Mouse (Mus musculus): Measurements from ENCODE around the gene Ess2. TPM values are rescaled to one million over a fixed set of nuclear protein-coding genes. Genes with fewer than 3 reads are reported as not detected.

Ess2 gene
- polyA plus RNA-seq, 1 experiment from 2014 or later, result 48.9 TPM

Other genes starting within 250 kb of the Ess2 start
- 42.0 and 45.2 TPM in 2 replicates for gene Med15, start 178.5 kb downstream of the Ess2 start, polyA plus RNA-seq (2015; fragmentation: Nextera tagmentation; extraction: Ambion mirVana)
- gene Klhl22, start 151.7 kb downstream of the Ess2 start, polyA plus RNA-seq (2015; fragmentation: Nextera tagmentation; extraction: Ambion mirVana), result 53.4 and 55.6 TPM in 2 replicates
- 0.76 and 1.1 TPM in 2 replicates for gene Scarf2, start 114.1 kb downstream of the Ess2 start, polyA plus RNA-seq (2015; fragmentation: Nextera tagmentation; extraction: Ambion mirVana)
- 0.27 and 0.55 TPM in 2 replicates for gene B830017H08Rik, start 78.2 kb downstream of the Ess2 start, polyA plus RNA-seq (2015; fragmentation: Nextera tagmentation; extraction: Ambion mirVana)
- gene Car15, start 73.0 kb downstream of the Ess2 start, polyA plus RNA-seq (2015; fragmentation: Nextera tagmentation; extraction: Ambion mirVana), result 4.5 and 6.1 TPM in 2 replicates
- gene Gm20518, start 19.7 kb downstream of the Ess2 start, polyA plus RNA-seq (2015; fragmentation: Nextera tagmentation; extraction: Ambion mirVana), result 0.35 and 0.49 TPM in 2 replicates
- gene Tssk1, start 17.1 kb downstream of the Ess2 start, polyA plus RNA-seq (2015; fragmentation: Nextera tagmentation; extraction: Ambion mirVana), result 0.05 TPM in 2 replicates
- 85.6 and 101 TPM in 2 replicates for gene Dgcr2, start 12.8 kb downstream of the Ess2 start, polyA plus RNA-seq (2015; fragmentation: Nextera tagmentation; extraction: Ambion mirVana)
- gene Tssk2, start 12.7 kb downstream of the Ess2 start, polyA plus RNA-seq (2015; fragmentation: Nextera tagmentation; extraction: Ambion mirVana), result not detected in 2 replicates
- 0.32 TPM in 1 of 2 replicates, not detected in the other for gene Gsc2, start 3.7 kb upstream of the Ess2 start, polyA plus RNA-seq (2015; fragmentation: Nextera tagmentation; extraction: Ambion mirVana)
- gene Slc25a1, start 16.9 kb upstream of the Ess2 start, polyA plus RNA-seq (2015; fragmentation: Nextera tagmentation; extraction: Ambion mirVana), result 104 and 118 TPM in 2 replicates
- gene Vpreb2, start 69.1 kb upstream of the Ess2 start, polyA plus RNA-seq (2015; fragmentation: Nextera tagmentation; extraction: Ambion mirVana), result not detected in 2 replicates
- 164 and 168 TPM in 2 replicates for gene Dgcr6, start 141.5 kb upstream of the Ess2 start, polyA plus RNA-seq (2015; fragmentation: Nextera tagmentation; extraction: Ambion mirVana)
- 3.7 and 6.3 TPM in 2 replicates for gene Prodh, start 178.9 kb upstream of the Ess2 start, polyA plus RNA-seq (2015; fragmentation: Nextera tagmentation; extraction: Ambion mirVana)
- gene Rtn4r, start 216.3 kb upstream of the Ess2 start, polyA plus RNA-seq (2015; fragmentation: Nextera tagmentation; extraction: Ambion mirVana), result 7.3 and 7.8 TPM in 2 replicates